Mouse (Mus musculus): ENCODE results near the gene 1700008P02Rik. TPM values are rescaled to one million over a fixed set of nuclear protein-coding genes. Genes with fewer than 3 reads are reported as not detected.
"Not testable (repeated sequence)": the region's sequence is repeated elsewhere in the genome, so short reads cannot be mapped to it uniquely, and the experiment has no call there.

1700008P02Rik gene
- not detected for total RNA-seq (2021)

- no peak for DNase-seq (ENCODE audit: extremely low spot score in 1 of 2, low spot score in 1 of 2)
These were observed at the start of gene 1700008P02Rik for GRCm38 (mm10) chr3:6620343-6620742. 1700008P02Rik (minus strand) TSS chr3:6620443.

- no peak for DNase-seq (ENCODE audit: extremely low spot score in 1 of 2, low spot score in 1 of 2)
These were observed 29.2 kb upstream of the 1700008P02Rik start for GRCm38 (mm10) chr3:6649411-6649810.

DNA sequence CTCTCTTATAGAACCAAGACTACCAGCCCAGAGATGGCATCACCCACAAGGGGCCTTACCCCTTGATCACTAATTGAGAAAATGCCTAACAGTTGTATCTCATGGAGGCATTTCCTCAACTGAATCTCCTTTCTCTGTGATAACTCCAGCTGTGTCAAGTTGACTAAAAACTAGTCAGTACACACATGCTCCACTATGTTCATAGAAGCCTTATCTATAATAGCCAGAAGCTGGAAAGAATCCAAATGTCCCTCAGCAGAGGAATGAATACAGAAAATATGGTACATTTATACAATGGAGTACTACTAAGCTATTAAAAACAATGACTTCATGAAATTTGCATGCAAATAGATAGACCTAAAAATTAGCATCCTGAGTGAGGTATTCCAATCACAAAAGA is 17.9 kb upstream of the 1700008P02Rik start:
- DNase-seq (ENCODE audit: extremely low spot score in 1 of 2, low spot score in 1 of 2), result not testable (repeated sequence)

GRCm38 (mm10) chr3:6634256-6634655 is 14.0 kb upstream of the 1700008P02Rik start:
- DNase-seq (ENCODE audit: extremely low spot score in 1 of 2, low spot score in 1 of 2), result no peak

DNA sequence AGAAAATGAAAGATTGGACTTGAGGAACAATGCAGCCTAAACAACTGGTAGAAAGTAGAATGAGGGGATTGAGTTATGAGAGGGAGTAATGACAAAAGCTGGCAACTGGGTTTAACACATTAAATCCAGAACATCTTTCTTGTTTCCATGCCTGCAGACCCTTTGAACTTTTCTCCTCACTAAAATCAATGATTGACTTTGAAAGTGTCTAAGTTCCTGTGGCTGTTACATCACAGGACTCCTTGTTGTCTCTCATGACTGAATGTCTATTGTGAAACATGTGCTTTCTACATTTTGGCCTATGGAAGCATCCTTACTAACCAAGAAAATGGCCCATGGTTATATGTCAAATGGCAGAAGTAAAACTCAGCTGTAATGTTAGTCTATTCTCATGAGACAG is 2.4 kb downstream of the 1700008P02Rik start:
- no peak for DNase-seq (ENCODE audit: extremely low spot score in 1 of 2, low spot score in 1 of 2)
